Mouse (Mus musculus) embryonic facial prominence, embryonic 11.5 days (tissue): ENCODE measurements around the gene Cd302. TPM values are rescaled to one million over a fixed set of nuclear protein-coding genes. Genes with fewer than 3 reads are reported as not detected.

Experiments used
- ATAC-seq: fragments of 200-750 bp; cut with Nextera tagmentation; replicated peaks from 2 replicates; pipeline ENCODE4 v1.8.0; 2017; ENCODE audit warnings: low read depth; ENCODE audit not compliant: insufficient number of reproducible peaks, low FRiP score, low TSS enrichment
- DNase-seq: peaks from one replicate; pipeline ENCODE4 v3.0.0-alpha.2; 2015; ENCODE audit warnings: low spot score
- H3K27ac ChIP-seq: fragments of 300-500 bp; sonication (generic); replicated peaks from 2 replicates; pipeline ENCODE4 v1.5.1; 2014; ENCODE audit warnings: mild to moderate bottlenecking, low read depth, low read length, control low read depth
- H3K27me3 ChIP-seq: fragments of 300-500 bp; sonication (generic); 2 replicates; pipeline ENCODE4 v1.6.1; 2014; ENCODE audit warnings: mild to moderate bottlenecking, low read length, moderate library complexity, mixed read lengths; ENCODE audit not compliant: control insufficient read depth, insufficient read depth
- H3K36me3 ChIP-seq: fragments of 300-500 bp; sonication (generic); replicated peaks from 2 replicates; pipeline ENCODE4 v1.6.1; 2014; ENCODE audit warnings: low read depth, mild to moderate bottlenecking, low read length, moderate library complexity, mixed read lengths; ENCODE audit not compliant: control insufficient read depth, insufficient read depth
- H3K4me1 ChIP-seq: fragments of 300-500 bp; sonication (generic); 2 replicates; pipeline ENCODE4 v1.6.1; 2014; ENCODE audit warnings: low read length, mixed read lengths; ENCODE audit not compliant: control insufficient read depth, insufficient read depth
- H3K4me2 ChIP-seq: fragments of 300-500 bp; sonication (generic); 2 replicates; pipeline ENCODE4 v1.6.1; 2014; ENCODE audit warnings: low read depth, mild to moderate bottlenecking, control low read depth, low read length, moderate library complexity
- H3K4me3 ChIP-seq: fragments of 300-500 bp; sonication (generic); 2 replicates; pipeline ENCODE4 v1.5.1; 2014; ENCODE audit warnings: low read depth, low read length, control low read depth
- H3K9ac ChIP-seq: fragments of 300-500 bp; sonication (generic); replicated peaks from 2 replicates; pipeline ENCODE4 v1.6.1; 2014; ENCODE audit warnings: mild to moderate bottlenecking, control low read depth, low read length
- H3K9me3 ChIP-seq: fragments of 300-500 bp; sonication (generic); replicated peaks from 2 replicates; pipeline ENCODE4 v1.6.1; 2016; ENCODE audit warnings: mild to moderate bottlenecking, low read length, inconsistent platforms, mixed read lengths; ENCODE audit not compliant: control insufficient read depth
- WGBS: fragments of 180-500 bp; shearing (Covaris S2); extraction: QIAGEN DNeasy Blood & Tissue Kit; methylation state at CpG from one replicate; pipeline ENCODE4 v1.1.7; 2014; 5-methylcytosine and 5-hydroxymethylcytosine counted together
- polyA plus RNA-seq: library from polyadenylated mRNA; unstranded; fragments of >200 nt; fragmentation: Nextera tagmentation; extraction: Ambion mirVana; gene quantifications from 2 replicates; pipeline ENCODE4 v1.2.1, GENCODE M21; 2014

The Cd302 gene
- polyA plus RNA-seq, result 23.7 and 25.5 TPM in 2 replicates

GRCm38 (mm10) chr2:60284467-60284821, at the start of gene Cd302:
TSS of gene Cd302 (minus strand) at chr2:60284488.
- Histone ChIP-seq H3K27me3 (no peaks in the 10 kb centered on the region), H3K4me1 (no peaks in the 10 kb centered on the region), H3K36me3 (no peaks in the 10 kb centered on the region), H3K4me2 (peak within 1 kb of the TSS; percentile 88), H3K9ac (peak within 1 kb of the TSS; percentile 69), H3K9me3 (no peaks in the 10 kb centered on the region), H3K4me3 (peak within 1 kb of the TSS; percentile 50), H3K27ac (no peak within 1 kb of the TSS)
- ATAC-seq (no peak), DNase-seq (no peak)
- WGBS, result 60% methylated on average over 4 of the region's 4 CpGs

GRCm38 (mm10) chr2:60328641-60329040, 44.4 kb upstream of the Cd302 start:
- H3K27ac ChIP-seq, result no peak overlapping the region
- no peaks in the 10 kb centered on the region for H3K36me3 ChIP-seq
- H3K27me3 ChIP-seq, result no peaks in the 10 kb centered on the region
- ATAC-seq, result no peak
- WGBS, result 91% methylated on average over 10 of the region's 10 CpGs
- H3K9me3 ChIP-seq, result no peaks in the 10 kb centered on the region
- no peak for DNase-seq
- H3K4me1 ChIP-seq, result no peaks in the 10 kb centered on the region
- no peak overlapping the region for H3K9ac ChIP-seq
- no peak overlapping the region for H3K4me3 ChIP-seq
- no peak overlapping the region for H3K4me2 ChIP-seq

GRCm38 (mm10) chr2:60327581-60327980, 43.3 kb upstream of the Cd302 start:
- Histone ChIP-seq H3K4me3 (no peak overlapping the region), H3K9ac (no peak overlapping the region), H3K27me3 (no peaks in the 10 kb centered on the region), H3K36me3 (no peaks in the 10 kb centered on the region), H3K9me3 (no peaks in the 10 kb centered on the region), H3K4me2 (no peak overlapping the region), H3K27ac (no peak overlapping the region), H3K4me1 (no peaks in the 10 kb centered on the region)
- DNase-seq, result no peak
- ATAC-seq, result no peak
- 89% methylated on average over 11 of the region's 11 CpGs for WGBS

GRCm38 (mm10) chr2:60326948-60327347, 42.7 kb upstream of the Cd302 start:
- Histone ChIP-seq H3K27me3 (no peaks in the 10 kb centered on the region), H3K4me1 (no peaks in the 10 kb centered on the region), H3K27ac (no peak overlapping the region), H3K4me3 (no peak overlapping the region), H3K36me3 (no peaks in the 10 kb centered on the region), H3K9me3 (no peaks in the 10 kb centered on the region), H3K4me2 (no peak overlapping the region), H3K9ac (no peak overlapping the region)
- 90% methylated on average over 7 of the region's 7 CpGs for WGBS
- no peak for ATAC-seq
- no peak for DNase-seq

GRCm38 (mm10) chr2:60323411-60323810, 39.1 kb upstream of the Cd302 start:
- Histone ChIP-seq H3K9me3 (no peaks in the 10 kb centered on the region), H3K9ac (no peak overlapping the region), H3K36me3 (no peaks in the 10 kb centered on the region), H3K4me1 (no peaks in the 10 kb centered on the region), H3K27ac (no peak overlapping the region), H3K4me2 (no peak overlapping the region), H3K4me3 (no peak overlapping the region), H3K27me3 (no peaks in the 10 kb centered on the region)
- 82% methylated on average over 5 of the region's 5 CpGs for WGBS
- ATAC-seq, result no peak
- peak; percentile 40 for DNase-seq

- 51% methylated on average over 6 of the region's 6 CpGs for WGBS
- no peaks in the 10 kb centered on the region for H3K9me3 ChIP-seq
- DNase-seq (no peak), ATAC-seq (no peak)
- H3K4me2 ChIP-seq, result no peak overlapping the region
- no peak overlapping the region for H3K9ac ChIP-seq
- no peaks in the 10 kb centered on the region for H3K36me3 ChIP-seq
- no peak overlapping the region for H3K27ac ChIP-seq
- H3K4me1 ChIP-seq, result no peaks in the 10 kb centered on the region
- no peak overlapping the region for H3K4me3 ChIP-seq
- H3K27me3 ChIP-seq, result no peaks in the 10 kb centered on the region
Measured at GRCm38 (mm10) chr2:60322031-60322726, 37.9 kb upstream of the Cd302 start.

GRCm38 (mm10) chr2:60303796-60304195, 19.5 kb upstream of the Cd302 start:
- ATAC-seq (no peak), DNase-seq (no peak)
- 76% methylated on average over 4 of the region's 4 CpGs for WGBS
- Histone ChIP-seq H3K4me1 (no peaks in the 10 kb centered on the region), H3K36me3 (no peaks in the 10 kb centered on the region), H3K9ac (no peak overlapping the region), H3K27me3 (no peaks in the 10 kb centered on the region), H3K9me3 (no peaks in the 10 kb centered on the region), H3K4me3 (no peak overlapping the region), H3K27ac (no peak overlapping the region), H3K4me2 (no peak overlapping the region)

GRCm38 (mm10) chr2:60299323-60299722, 15.0 kb upstream of the Cd302 start:
- Histone ChIP-seq H3K4me1 (no peaks in the 10 kb centered on the region), H3K36me3 (no peaks in the 10 kb centered on the region), H3K4me2 (no peak overlapping the region), H3K9ac (no peak overlapping the region), H3K27ac (no peak overlapping the region), H3K4me3 (no peak overlapping the region), H3K27me3 (no peaks in the 10 kb centered on the region), H3K9me3 (no peaks in the 10 kb centered on the region)
- 97% methylated on average over 2 of the region's 2 CpGs for WGBS
- ATAC-seq (no peak), DNase-seq (no peak)
